Mouse (Mus musculus): ENCODE data around the gene Hoxd4. TPM values are rescaled to one million over a fixed set of nuclear protein-coding genes. Genes with fewer than 3 reads are reported as not detected.

Gene Hoxd4
- polyA plus RNA-seq, 1 experiment: not detected

DNA sequence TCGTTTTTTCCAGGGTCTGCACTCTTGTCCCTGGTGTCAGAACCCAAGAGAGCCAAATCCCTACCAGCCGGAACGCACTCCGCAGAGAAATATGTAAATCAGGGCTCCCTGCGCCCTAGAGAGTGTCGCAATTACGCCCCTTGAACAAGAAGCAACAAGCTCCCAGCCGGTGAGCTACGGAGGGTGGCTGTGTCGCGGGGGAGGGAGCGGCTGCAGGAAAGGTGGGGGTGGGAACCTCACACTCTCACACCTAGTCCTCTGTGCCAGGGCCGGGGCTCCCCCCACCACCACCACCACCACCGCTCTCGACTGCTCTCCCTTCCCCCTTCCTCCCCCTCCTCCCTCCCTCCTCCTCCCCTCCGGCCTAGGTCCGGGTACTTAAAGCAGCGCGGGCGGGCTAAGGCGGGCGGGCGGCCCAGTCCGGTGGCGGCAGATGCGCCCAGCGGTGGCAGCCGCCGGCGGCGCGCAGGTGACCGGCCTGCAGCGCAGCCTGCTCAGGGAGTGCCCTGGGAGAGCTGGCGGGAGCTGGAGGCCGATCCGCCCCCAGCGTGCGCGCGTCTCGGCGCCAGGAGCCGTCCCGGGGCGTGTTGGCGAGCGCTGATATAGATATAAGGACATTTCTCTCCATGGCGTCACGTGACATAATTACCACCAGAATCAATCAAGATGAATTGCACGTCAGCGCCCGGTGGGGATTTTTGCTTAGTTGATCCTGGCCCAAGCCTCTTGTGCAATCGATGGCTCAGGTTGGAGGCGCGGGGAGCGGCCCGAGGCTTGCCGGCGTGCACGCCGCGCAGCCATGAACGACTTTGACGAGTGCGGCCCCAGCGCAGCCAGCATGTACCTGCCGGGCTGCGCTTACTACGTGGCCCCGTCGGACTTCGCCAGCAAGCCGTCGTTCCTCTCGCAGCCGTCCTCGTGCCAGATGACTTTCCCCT is 29.9 kb upstream of the Hoxd4 start:
- H3K79me3 ChIP-seq (ENCODE audit: low read depth): no peaks in the 10 kb centered on the region
- no peak overlapping the region for H3K4me3 ChIP-seq (ENCODE audit: insufficient read depth, poor library complexity, severe bottlenecking)
- no peak for TF ChIP-seq MYOG (IDR thresholded peaks at IDR 0.05; ENCODE audit: control insufficient read depth, extremely low read depth, insufficient read length)
- no peak for TF ChIP-seq MAX (IDR thresholded peaks at IDR 0.05)
- TF ChIP-seq FOSL1 (IDR thresholded peaks at IDR 0.05; ENCODE audit: insufficient read depth, low read length, poor library complexity, severe bottlenecking): no peak
- TF ChIP-seq USF1 (IDR thresholded peaks at IDR 0.05; ENCODE audit: low read depth): no peak
- no peak for TF ChIP-seq CEBPB (IDR thresholded peaks at IDR 0.05; ENCODE audit: low read depth)
- no peak for TF ChIP-seq CTCF (IDR thresholded peaks at IDR 0.05; ENCODE audit: control insufficient read depth, insufficient read depth, insufficient read length)
- TF ChIP-seq MYOD1 (IDR thresholded peaks at IDR 0.05; ENCODE audit: control insufficient read depth, insufficient read length, low read depth): no peak
- no peaks in the 10 kb centered on the region for H3K36me3 ChIP-seq (ENCODE audit: control insufficient read depth, insufficient read depth)
- H3K79me2 ChIP-seq (ENCODE audit: control insufficient read depth, insufficient read depth): no peaks in the 10 kb centered on the region
- no peak overlapping the region for H3ac ChIP-seq (ENCODE audit: control insufficient read depth, insufficient read length, low read depth)
- H3K27me3 ChIP-seq (ENCODE audit: control insufficient read depth, insufficient read depth, insufficient read length): peaks cover 43% of the 10 kb centered on the region

DNA sequence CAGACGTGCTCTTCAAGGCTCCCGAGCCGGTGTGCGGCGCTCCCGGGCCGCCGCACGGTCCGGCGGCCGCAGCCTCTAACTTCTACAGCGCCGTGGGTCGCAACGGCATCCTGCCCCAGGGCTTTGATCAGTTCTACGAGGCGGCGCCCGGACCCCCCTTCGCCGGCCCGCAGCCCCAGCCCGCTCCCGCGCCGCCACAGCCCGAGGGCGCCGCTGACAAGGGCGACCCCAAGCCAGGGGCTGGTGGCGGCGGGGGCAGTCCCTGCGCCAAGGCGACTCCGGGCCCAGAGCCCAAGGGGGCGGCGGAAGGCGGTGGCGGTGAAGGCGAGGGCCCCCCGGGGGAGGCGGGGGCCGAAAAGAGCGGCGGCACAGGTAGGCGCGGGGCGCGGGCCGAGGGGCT is 28.9 kb upstream of the Hoxd4 start:
- Histone ChIP-seq H3K79me2 (ENCODE audit: control insufficient read depth, insufficient read depth) (no peaks in the 10 kb centered on the region), H3K36me3 (ENCODE audit: control insufficient read depth, insufficient read depth) (no peaks in the 10 kb centered on the region), H3ac (ENCODE audit: control insufficient read depth, insufficient read length, low read depth) (no peak overlapping the region), H3K79me3 (ENCODE audit: low read depth) (no peaks in the 10 kb centered on the region), H3K4me3 (ENCODE audit: insufficient read depth, poor library complexity, severe bottlenecking) (no peak overlapping the region), H3K27me3 (ENCODE audit: control insufficient read depth, insufficient read depth, insufficient read length) (peaks cover 51% of the 10 kb centered on the region)
- TF ChIP-seq FOSL1 (IDR thresholded peaks at IDR 0.05; ENCODE audit: insufficient read depth, low read length, poor library complexity, severe bottlenecking): no peak
- no peak for TF ChIP-seq MYOG (IDR thresholded peaks at IDR 0.05; ENCODE audit: control insufficient read depth, extremely low read depth, insufficient read length)
- no peak for TF ChIP-seq MAX (IDR thresholded peaks at IDR 0.05)
- no peak for TF ChIP-seq CTCF (IDR thresholded peaks at IDR 0.05; ENCODE audit: control insufficient read depth, insufficient read depth, insufficient read length)
- TF ChIP-seq USF1 (IDR thresholded peaks at IDR 0.05; ENCODE audit: low read depth): no peak

DNA sequence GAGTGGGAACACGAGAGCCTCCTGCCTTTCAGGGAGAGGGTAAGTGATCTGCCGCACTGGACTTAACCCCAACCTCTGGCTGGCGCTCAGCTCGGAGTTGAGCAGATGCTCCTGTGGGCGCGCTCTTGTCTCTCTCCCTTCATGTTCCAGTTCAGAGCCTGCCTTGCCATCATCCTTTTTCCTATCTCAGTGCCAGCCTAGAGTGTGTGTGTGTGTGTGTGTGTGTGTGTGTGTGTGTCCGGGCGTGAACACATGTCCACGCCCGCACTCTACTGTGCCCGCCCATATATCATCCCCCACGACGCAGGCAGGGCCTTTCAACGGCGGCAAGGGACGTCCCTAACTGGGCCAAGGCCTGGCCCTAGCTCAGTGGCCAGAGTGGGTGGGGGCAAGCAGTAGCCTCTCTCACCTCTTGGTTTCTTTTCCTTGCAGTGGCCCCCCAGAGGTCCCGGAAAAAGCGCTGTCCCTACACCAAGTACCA is 28.2 kb upstream of the Hoxd4 start:
- Histone ChIP-seq H3K27me3 (ENCODE audit: control insufficient read depth, insufficient read depth, insufficient read length) (peaks cover 55% of the 10 kb centered on the region), H3K79me2 (ENCODE audit: control insufficient read depth, insufficient read depth) (no peaks in the 10 kb centered on the region), H3K4me3 (ENCODE audit: insufficient read depth, poor library complexity, severe bottlenecking) (no peak overlapping the region), H3K36me3 (ENCODE audit: control insufficient read depth, insufficient read depth) (no peaks in the 10 kb centered on the region), H3ac (ENCODE audit: control insufficient read depth, insufficient read length, low read depth) (no peak overlapping the region), H3K79me3 (ENCODE audit: low read depth) (no peaks in the 10 kb centered on the region)
- no peak for TF ChIP-seq USF1 (IDR thresholded peaks at IDR 0.05; ENCODE audit: low read depth)
- no peak for TF ChIP-seq MAX (IDR thresholded peaks at IDR 0.05)
- TF ChIP-seq CEBPB (IDR thresholded peaks at IDR 0.05; ENCODE audit: low read depth): no peak
- TF ChIP-seq FOSL1 (IDR thresholded peaks at IDR 0.05; ENCODE audit: insufficient read depth, low read length, poor library complexity, severe bottlenecking): no peak
- no peak for TF ChIP-seq CTCF (IDR thresholded peaks at IDR 0.05; ENCODE audit: control insufficient read depth, insufficient read depth, insufficient read length)
- TF ChIP-seq MYOG (IDR thresholded peaks at IDR 0.05; ENCODE audit: control insufficient read depth, extremely low read depth, insufficient read length): no peak
- TF ChIP-seq MYOD1 (IDR thresholded peaks at IDR 0.05; ENCODE audit: control insufficient read depth, insufficient read length, low read depth): no peak

DNA sequence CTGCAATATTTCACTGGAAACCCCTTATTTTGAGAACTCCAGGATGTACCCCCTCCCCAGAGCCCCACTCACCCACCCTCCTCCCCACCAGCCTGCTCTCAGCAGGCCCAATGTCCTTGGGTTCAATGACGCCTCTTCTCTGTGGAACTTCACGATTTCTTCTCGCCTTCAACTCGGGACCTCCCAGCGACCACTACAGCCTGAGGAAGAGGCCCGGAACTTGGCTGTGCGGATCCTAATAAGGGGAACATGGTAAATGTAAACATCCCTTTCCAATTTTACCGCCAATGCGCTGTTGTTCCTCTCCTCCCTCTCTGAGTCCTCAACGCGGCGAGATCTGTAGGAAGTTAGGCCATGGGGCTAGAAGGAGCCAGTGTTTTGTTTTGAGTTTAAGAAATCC is 27.6 kb upstream of the Hoxd4 start:
- Histone ChIP-seq H3K27me3 (ENCODE audit: control insufficient read depth, insufficient read depth, insufficient read length) (peaks cover 56% of the 10 kb centered on the region), H3K4me3 (ENCODE audit: insufficient read depth, poor library complexity, severe bottlenecking) (no peak overlapping the region), H3K36me3 (ENCODE audit: control insufficient read depth, insufficient read depth) (no peaks in the 10 kb centered on the region), H3K79me2 (ENCODE audit: control insufficient read depth, insufficient read depth) (no peaks in the 10 kb centered on the region), H3K79me3 (ENCODE audit: low read depth) (no peaks in the 10 kb centered on the region), H3ac (ENCODE audit: control insufficient read depth, insufficient read length, low read depth) (no peak overlapping the region)
- TF ChIP-seq USF1 (IDR thresholded peaks at IDR 0.05; ENCODE audit: low read depth) (no peak), MYOD1 (IDR thresholded peaks at IDR 0.05; ENCODE audit: control insufficient read depth, insufficient read length, low read depth) (no peak), FOSL1 (IDR thresholded peaks at IDR 0.05; ENCODE audit: insufficient read depth, low read length, poor library complexity, severe bottlenecking) (no peak), CTCF (IDR thresholded peaks at IDR 0.05; ENCODE audit: control insufficient read depth, insufficient read depth, insufficient read length) (no peak), MAX (IDR thresholded peaks at IDR 0.05) (no peak), MYOG (IDR thresholded peaks at IDR 0.05; ENCODE audit: control insufficient read depth, extremely low read depth, insufficient read length) (no peak), CEBPB (IDR thresholded peaks at IDR 0.05; ENCODE audit: low read depth) (no peak)

DNA sequence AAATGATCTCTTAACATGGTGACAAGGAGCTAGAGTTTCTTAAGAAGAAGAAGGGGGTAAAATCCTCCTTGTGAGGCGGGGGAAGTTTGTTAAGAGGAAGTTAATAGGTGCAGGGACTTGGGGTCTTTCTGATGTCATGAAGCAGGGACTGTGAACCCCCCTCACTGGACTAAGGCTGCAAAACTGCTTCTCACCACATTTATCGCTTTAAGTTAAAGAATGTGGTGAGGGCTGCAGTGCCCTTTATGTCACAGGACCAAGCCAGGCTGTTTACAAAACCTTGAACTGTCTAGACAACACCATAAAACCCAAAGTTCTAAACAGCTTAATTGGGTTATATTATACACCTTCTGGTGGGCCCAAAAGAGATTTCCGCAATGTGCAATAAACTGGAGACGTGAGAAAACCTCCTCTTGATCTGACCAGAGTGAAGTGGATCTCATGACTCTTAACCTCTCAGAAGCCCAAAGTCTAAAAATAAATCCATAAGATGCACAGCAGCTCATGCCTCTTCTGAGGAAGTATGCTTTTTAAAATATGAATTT is 26.6 kb upstream of the Hoxd4 start:
- Histone ChIP-seq H3K27me3 (ENCODE audit: control insufficient read depth, insufficient read depth, insufficient read length) (peaks cover 55% of the 10 kb centered on the region), H3ac (ENCODE audit: control insufficient read depth, insufficient read length, low read depth) (no peak overlapping the region)

More for the DNA sequence above, 26.6 kb upstream of the Hoxd4 start:
- Histone ChIP-seq H3K79me3 (ENCODE audit: low read depth) (no peaks in the 10 kb centered on the region), H3K36me3 (ENCODE audit: control insufficient read depth, insufficient read depth) (no peaks in the 10 kb centered on the region), H3K4me3 (ENCODE audit: insufficient read depth, poor library complexity, severe bottlenecking) (no peak overlapping the region), H3K79me2 (ENCODE audit: control insufficient read depth, insufficient read depth) (no peaks in the 10 kb centered on the region)
- TF ChIP-seq CEBPB (IDR thresholded peaks at IDR 0.05; ENCODE audit: low read depth) (no peak), CTCF (IDR thresholded peaks at IDR 0.05; ENCODE audit: control insufficient read depth, insufficient read depth, insufficient read length) (no peak), USF1 (IDR thresholded peaks at IDR 0.05; ENCODE audit: low read depth) (no peak), MAX (IDR thresholded peaks at IDR 0.05) (no peak), MYOD1 (IDR thresholded peaks at IDR 0.05; ENCODE audit: control insufficient read depth, insufficient read length, low read depth) (no peak), MYOG (IDR thresholded peaks at IDR 0.05; ENCODE audit: control insufficient read depth, extremely low read depth, insufficient read length) (no peak), FOSL1 (IDR thresholded peaks at IDR 0.05; ENCODE audit: insufficient read depth, low read length, poor library complexity, severe bottlenecking) (no peak)

Measured in C2C12 (cell line).